8 mouse cellular contexts compared by ENCODE assay signal in the genomic region with DNA sequence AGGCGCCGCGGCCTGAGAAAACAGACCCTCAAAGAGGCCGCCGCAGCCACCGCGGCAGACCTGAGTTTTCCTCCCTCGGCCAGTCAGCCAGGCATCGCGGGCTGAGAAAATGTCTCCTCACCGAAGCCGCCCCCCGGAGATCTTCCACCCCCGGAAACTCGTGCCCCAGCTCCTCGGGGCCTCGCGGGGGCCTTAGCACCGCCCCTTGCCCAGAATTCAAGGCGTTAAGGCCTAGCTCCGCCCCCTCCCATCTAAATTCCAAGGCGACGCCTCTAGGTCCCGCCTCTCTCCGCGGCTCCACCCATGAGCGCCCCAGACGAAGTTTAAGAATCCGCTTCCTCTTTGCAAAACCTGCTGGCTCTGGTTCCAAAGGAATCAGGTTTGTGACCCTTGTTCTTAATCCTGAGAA. TPM values are rescaled to one million over a fixed set of nuclear protein-coding genes. Genes with fewer than 3 reads are reported as not detected.
DNase-seq lines count a peak whose midpoint lies in the region; ATAC-seq and TF ChIP-seq lines count a peak whose summit lies in the region.

A gene (minus strand): TSS at position 195 of the 409 bp plus-strand sequence.

- peaks cover 6 to 9% of the 10 kb centered on the region in 2 experiments; a peak in 3 of 4 replicates for H3K4me1 ChIP-seq in MEL (ENCODE audit: control insufficient read depth in 1 of 2, insufficient read depth in 2 of 2, low read length in 2 of 2)
- peaks cover 8% of the 10 kb centered on the region; the same call in 1 of the 2 replicates for H3K4me1 ChIP-seq in forebrain, embryonic 16.5 days (replicated peaks; ENCODE audit: control insufficient read depth, insufficient read depth, low read length)
- no peaks in the 10 kb centered on the region; the same call in 1 of the 2 replicates for H3K4me1 ChIP-seq in lung, embryonic 16.5 days (replicated peaks; ENCODE audit: control insufficient read depth, insufficient read depth, low read length)

- H3K4me2 ChIP-seq in forebrain, embryonic 16.5 days (ENCODE audit: low read length) = peak within 1 kb of the TSS; percentile 47
- peak within 1 kb of the TSS; percentile 62 for H3K4me2 ChIP-seq in lung, embryonic 16.5 days (ENCODE audit: low read depth, low read length)

- H3K9me3 ChIP-seq in MEL (replicated peaks; ENCODE audit: insufficient read depth, low read length) = no peaks in the 10 kb centered on the region
- no peaks in the 10 kb centered on the region for H3K9me3 ChIP-seq in forebrain, embryonic 16.5 days (ENCODE audit: control insufficient read depth, low read length)
- H3K9me3 ChIP-seq in lung, embryonic 16.5 days (ENCODE audit: control insufficient read depth, low read length) = no peaks in the 10 kb centered on the region

- H3K4me3 ChIP-seq in MEL (ENCODE audit: control insufficient read depth in 1 of 2, insufficient read depth in 1 of 2, low read depth in 2 of 2, low read length in 2 of 2) = peak within 1 kb of the TSS; percentile 89 to 94
- peak within 1 kb of the TSS; percentile 74 for H3K4me3 ChIP-seq in forebrain, embryonic 16.5 days (replicated peaks; ENCODE audit: low read length)
- H3K4me3 ChIP-seq in lung, embryonic 16.5 days (ENCODE audit: low read length) = peak within 1 kb of the TSS; percentile 78

- WGBS in forebrain, embryonic 16.5 days = 14% methylated on average over 25 of the region's 29 CpGs
- whole genome bisulfite sequencing in lung, embryonic 16.5 days = 10% methylated on average over 29 of the region's 29 CpGs

- DNase-seq in MEL (ENCODE audit: low read depth, low spot score) = peak; percentile 98
- DNase-seq in cerebellum, adult 18-20 months = peak; percentile 70 to 84
- peak; percentile 76 to 83 for DNase-seq in heart, postnatal 36 days
- peak; percentile 54 to 72 for DNase-seq in layer of hippocampus, adult 8-10 months (ENCODE audit: low spot score in 2 of 2)
- peak; percentile 17 for DNase-seq in ovary, postnatal 10 days (ENCODE audit: low spot score)
- peak; percentile 79 to 85 for DNase-seq in thymus, postnatal 10 days (ENCODE audit: low spot score in 2 of 2)

- TF ChIP-seq POLR2A in MEL (IDR thresholded peaks at IDR 0.05; ENCODE audit: control insufficient read depth in 1 of 2, insufficient read depth in 1 of 2, low read depth in 1 of 2, low read length in 2 of 2, poor library complexity in 1 of 2) = peak; percentile 73 to 80; a peak in 3 of 4 replicates

- TF ChIP-seq RAD21 in MEL (IDR thresholded peaks at IDR 0.05; ENCODE audit: low read depth, low read length) = no peak

- intact Hi-C loops in heart, postnatal 36 days (cut with DNase I) = loop anchor here (2.0 to 10.0 kb wide), 3 partner anchors 50 to 456 kb away; a partner anchor contains a TSS

- H3K27ac ChIP-seq in MEL (ENCODE audit: control insufficient read depth, low read depth, low read length) = peak within 1 kb of the TSS; percentile 99
- peak within 1 kb of the TSS; percentile 95 for H3K27ac ChIP-seq in forebrain, embryonic 16.5 days (ENCODE audit: low read length)
- peak within 1 kb of the TSS; percentile 99 for H3K27ac ChIP-seq in lung, embryonic 16.5 days (ENCODE audit: low read length)

- peak in 1 of 2 experiments; percentile 12; a peak in 1 of 4 replicates for TF ChIP-seq EP300 in MEL (IDR thresholded peaks at IDR 0.05; ENCODE audit: low read depth in 1 of 2, low read length in 2 of 2)

- H3K27me3 ChIP-seq in MEL (ENCODE audit: control insufficient read depth in 1 of 2, insufficient read depth in 2 of 2, low read length in 2 of 2) = no peaks in the 10 kb centered on the region
- no peaks in the 10 kb centered on the region for H3K27me3 ChIP-seq in forebrain, embryonic 16.5 days (replicated peaks; ENCODE audit: control insufficient read depth, insufficient read depth, low read length)
- H3K27me3 ChIP-seq in lung, embryonic 16.5 days (ENCODE audit: control insufficient read depth, insufficient read depth, low read depth, low read length) = no peaks in the 10 kb centered on the region; the same call in 1 of the 2 replicates

- H3K79me2 ChIP-seq in MEL (ENCODE audit: control insufficient read depth, insufficient read depth, low read length, poor library complexity) = peaks cover 26% of the 10 kb centered on the region

- no peak for TF ChIP-seq CTCF in MEL (IDR thresholded peaks at IDR 0.05 in 2 of 3, conservative IDR thresholded peaks at IDR 0.05 in 1 of 3; ENCODE audit: control insufficient read depth in 1 of 3, insufficient read depth in 1 of 3, low read depth in 2 of 3, low read length in 3 of 3, poor library complexity in 1 of 3, severe bottlenecking in 1 of 3)

- peak within 1 kb of the TSS; percentile 98 for H3K9ac ChIP-seq in MEL (ENCODE audit: control insufficient read depth, low read depth, low read length, poor library complexity, severe bottlenecking)
- H3K9ac ChIP-seq in forebrain, embryonic 16.5 days (replicated peaks; ENCODE audit: low read depth, low read length) = peak within 1 kb of the TSS; percentile 71
- H3K9ac ChIP-seq in lung, embryonic 16.5 days (ENCODE audit: low read length) = peak within 1 kb of the TSS; percentile 85

- peaks cover 26 to 32% of the 10 kb centered on the region in 2 experiments for H3K36me3 ChIP-seq in MEL (ENCODE audit: control insufficient read depth in 1 of 2, insufficient read depth in 2 of 2, low read length in 2 of 2)
- no peaks in the 10 kb centered on the region for H3K36me3 ChIP-seq in forebrain, embryonic 16.5 days (ENCODE audit: control insufficient read depth, insufficient read depth)
- peaks cover 8% of the 10 kb centered on the region; the same call in 1 of the 2 replicates for H3K36me3 ChIP-seq in lung, embryonic 16.5 days (ENCODE audit: control insufficient read depth, insufficient read depth, low read length)

- peak; percentile 98 for ATAC-seq in forebrain, embryonic 16.5 days
- ATAC-seq in lung, embryonic 16.5 days (ENCODE audit: low read depth) = peak; percentile 98

TF ChIP-seq in MEL, 35 proteins besides CTCF, POLR2A, EP300 and RAD21 (continues in another document):
- TF ChIP-seq JUND (IDR thresholded peaks at IDR 0.05; ENCODE audit: low read depth, low read length) (no peak), USF1 (IDR thresholded peaks at IDR 0.05; ENCODE audit: low read depth, low read length) (peak; percentile 65), HCFC1 (IDR thresholded peaks at IDR 0.05; ENCODE audit: low read depth, low read length) (peak; percentile 81), TBP (IDR thresholded peaks at IDR 0.05; ENCODE audit: low read depth, low read length) (peak; percentile 87), TAL1 (IDR thresholded peaks at IDR 0.05; ENCODE audit: low read length) (no peak), POLR2AphosphoS5 (IDR thresholded peaks at IDR 0.05; ENCODE audit: borderline replicate concordance, low read depth, low read length) (no peak), CHD1 (IDR thresholded peaks at IDR 0.05; ENCODE audit: low read depth, low read length) (no peak), UBTF (IDR thresholded peaks at IDR 0.05; ENCODE audit: borderline replicate concordance, insufficient read depth, low read depth, low read length) (no peak), BHLHE40 (IDR thresholded peaks at IDR 0.05; ENCODE audit: borderline replicate concordance, low read depth, low read length) (no peak), MAX (IDR thresholded peaks at IDR 0.05; ENCODE audit: low read length) (peak; percentile 80), ZMIZ1 (IDR thresholded peaks at IDR 0.05; ENCODE audit: low read depth, low read length) (peak; percentile 64), CHD2 (IDR thresholded peaks at IDR 0.05; ENCODE audit: low read length) (no peak), GATA1 (IDR thresholded peaks at IDR 0.05; ENCODE audit: low read depth, low read length) (no peak), ELF1 (IDR thresholded peaks at IDR 0.05; ENCODE audit: low read depth, low read length) (peak; percentile 61; the same call in 1 of the 2 replicates), ZKSCAN1 (IDR thresholded peaks at IDR 0.05; ENCODE audit: low read depth, low read length) (no peak), MYC (IDR thresholded peaks at IDR 0.05; ENCODE audit: low read depth, low read length) (peak; percentile 82; the same call in 1 of the 2 replicates), NRF1 (IDR thresholded peaks at IDR 0.05; ENCODE audit: insufficient read depth, low read depth, low read length, poor library complexity, severe bottlenecking) (0 out of 2 replicates have a peak, but pooled peaks have one; percentile 10), MXI1 (IDR thresholded peaks at IDR 0.05; ENCODE audit: low read depth, low read length) (peak; percentile 83), MAZ (IDR thresholded peaks at IDR 0.05; ENCODE audit: low read depth, low read length) (peak; percentile 87), RCOR1 (IDR thresholded peaks at IDR 0.05; ENCODE audit: low read depth, low read length) (no peak), NELFE (IDR thresholded peaks at IDR 0.05; ENCODE audit: low read depth, low read length) (peak; percentile 93), POLR2AphosphoS2 (IDR thresholded peaks at IDR 0.05; ENCODE audit: low read length) (peak; percentile 92), GABPA (IDR thresholded peaks at IDR 0.05; ENCODE audit: low read depth, low read length) (no peak), MEF2A (IDR thresholded peaks at IDR 0.05; ENCODE audit: extremely low read depth, insufficient replicate concordance, low read depth, low read length, poor library complexity, severe bottlenecking) (no peak), ZC3H11A (IDR thresholded peaks at IDR 0.05; ENCODE audit: low read depth, low read length) (no peak), SIN3A (IDR thresholded peaks at IDR 0.05; ENCODE audit: low read length) (peak; percentile 75), ETS1 (IDR thresholded peaks at IDR 0.05; ENCODE audit: low read depth, low read length) (0 out of 2 replicates have a peak, but pooled peaks have one; percentile 11), SMC3 (IDR thresholded peaks at IDR 0.05; ENCODE audit: low read depth, low read length) (no peak), E2F4 (IDR thresholded peaks at IDR 0.05; ENCODE audit: borderline replicate concordance, low read depth, low read length) (no peak), ZNF384 (IDR thresholded peaks at IDR 0.05; ENCODE audit: low read depth, low read length) (no peak), USF2 (IDR thresholded peaks at IDR 0.05; ENCODE audit: borderline replicate concordance in 1 of 2, insufficient read depth in 1 of 2, low read depth in 1 of 2, low read length in 2 of 2) (no peak)

RNA-seq across cellular contexts. Expression of the gene that starts here (rescaled TPM):
- 25.8 and 27.5 TPM in 2 replicates for total RNA-seq in MEL (2012; rRNA removed)
- polyA plus RNA-seq in MEL (2012; ENCODE audit: insufficient read depth in 1 of 2, insufficient read length in 2 of 2, low read depth in 1 of 2, low replicate concordance in 2 of 2, missing spikeins in 1 of 2) = 10 to 100 TPM in 1 of 2 experiments, not detected in 1; 96.4 TPM
- 47.7 and 50.2 TPM in 2 replicates for polyA plus RNA-seq in forebrain, embryonic 16.5 days (2015; fragmentation: Nextera tagmentation; extraction: Ambion mirVana)
- 10 to 100 TPM; 13.8 to 14.9 TPM for total RNA-seq in heart, postnatal 36 days (2021)
- 10 to 100 TPM; 32.3 to 47.4 (median 38.7) TPM for total RNA-seq in layer of hippocampus, adult 8-10 months (2022)
- 45.2 and 51.0 TPM in 2 replicates for polyA plus RNA-seq in lung, embryonic 16.5 days (2015; fragmentation: Nextera tagmentation; extraction: Ambion mirVana)

Comparison
In these comparisons a context has a peak if more than half of its experiments do, and no peak if none do; other contexts are left out.
1. Peak in every context shown above with its lines: DNase-seq, ATAC-seq, H3K4me3 ChIP-seq and H3K27ac ChIP-seq.
2. DNase-seq: peak in every context shown above with its lines; median percentile 98 in MEL; 82 in thymus, postnatal 10 days; 80 in heart, postnatal 36 days; 77 in cerebellum, adult 18-20 months; 63 in layer of hippocampus, adult 8-10 months; 17 in ovary, postnatal 10 days.